ENCODE assay signal across 14 mouse cellular contexts in genomic region chr1:86233808-86234207, GRCm38 (mm10).
A peak's percentile ranks its signal among the peaks of the same experiment; 100 is the strongest.
DNase-seq lines count a peak whose midpoint lies in the region; ATAC-seq and TF ChIP-seq lines count a peak whose summit lies in the region.
"Had no signal": no experiment of that assay in that cellular context is flagged by ENCODE, and none has a peak within 500 bp of the region (broad histone marks: within the 10 kb centered on the region; RNA-seq: fewer than 3 reads in every experiment).

No protein-coding gene starts in this region.

- no peak overlapping the region for H3K9ac ChIP-seq in lung, embryonic 14.5 days
- no peak overlapping the region for H3K9ac ChIP-seq in liver, postnatal 0 days (replicated peaks)
- H3K9ac ChIP-seq in stomach, embryonic 14.5 days (replicated peaks; ENCODE audit: low read depth, low read length) = no peak overlapping the region
- no peak overlapping the region for H3K9ac ChIP-seq in forebrain, embryonic 13.5 days
- H3K9ac ChIP-seq: embryonic facial prominence, embryonic 12.5 days; hindbrain, embryonic 12.5 days; limb, embryonic 15.5 days had no signal

- no peak for TF ChIP-seq CTCF in lung, embryonic 14.5 days (IDR thresholded peaks at IDR 0.05; ENCODE audit: low read depth)
- TF ChIP-seq CTCF in bone marrow, adult 2 months (IDR thresholded peaks at IDR 0.05; ENCODE audit: control insufficient read depth, insufficient read depth, low read length) = no peak
- TF ChIP-seq CTCF in liver, postnatal 0 days (IDR thresholded peaks at IDR 0.05; ENCODE audit: low read depth) = no peak

- H3K36me3 ChIP-seq in lung, embryonic 14.5 days (ENCODE audit: insufficient read depth) = no peaks in the 10 kb centered on the region
- H3K36me3 ChIP-seq in liver, postnatal 0 days (replicated peaks; ENCODE audit: insufficient read depth, low read length) = no peaks in the 10 kb centered on the region
- H3K36me3 ChIP-seq in stomach, embryonic 14.5 days (ENCODE audit: control insufficient read depth, insufficient read depth, low read length) = no peaks in the 10 kb centered on the region
- no peaks in the 10 kb centered on the region for H3K36me3 ChIP-seq in forebrain, embryonic 13.5 days (ENCODE audit: poor library complexity, severe bottlenecking)
- H3K36me3 ChIP-seq: embryonic facial prominence, embryonic 12.5 days; hindbrain, embryonic 12.5 days; limb, embryonic 15.5 days had no signal

- no peaks in the 10 kb centered on the region for H3K4me1 ChIP-seq in lung, embryonic 14.5 days (ENCODE audit: insufficient read depth)
- H3K4me1 ChIP-seq in bone marrow, adult 2 months (ENCODE audit: control insufficient read depth, insufficient read depth, low read length) = peaks cover 9% of the 10 kb centered on the region
- H3K4me1 ChIP-seq in liver, postnatal 0 days (ENCODE audit: insufficient read depth) = peaks cover 9% of the 10 kb centered on the region
- 0 out of 2 replicates have a peak, but pooled peaks cover 4% of the 10 kb centered on the region for H3K4me1 ChIP-seq in stomach, embryonic 14.5 days (ENCODE audit: control insufficient read depth, insufficient read depth, low read length)
- no peaks in the 10 kb centered on the region for H3K4me1 ChIP-seq in forebrain, embryonic 13.5 days

- H3K4me3 ChIP-seq in lung, embryonic 14.5 days (ENCODE audit: low read depth, low read length) = no peak overlapping the region
- H3K4me3 ChIP-seq in bone marrow, adult 2 months (replicated peaks; ENCODE audit: control insufficient read depth, low read depth, low read length) = no peak overlapping the region
- H3K4me3 ChIP-seq in liver, postnatal 0 days (ENCODE audit: low read depth, low read length) = no peak overlapping the region
- H3K4me3 ChIP-seq in stomach, embryonic 14.5 days (ENCODE audit: low read depth, low read length) = no peak overlapping the region
- no peak overlapping the region for H3K4me3 ChIP-seq in forebrain, embryonic 13.5 days
- H3K4me3 ChIP-seq: embryonic facial prominence, embryonic 12.5 days; hindbrain, embryonic 12.5 days; limb, embryonic 15.5 days had no signal

- no peak for TF ChIP-seq EP300 in liver, postnatal 0 days (IDR thresholded peaks at IDR 0.05; ENCODE audit: low read depth)

- WGBS in lung, embryonic 14.5 days = 48% methylated on average over 4 of the region's 4 CpGs
- 10% methylated on average over 4 of the region's 4 CpGs for WGBS in bone marrow, adult 2 months
- WGBS in liver, postnatal 0 days (ENCODE audit: insufficient replicate concordance) = 38% methylated on average over 4 of the region's 4 CpGs
- WGBS in stomach, embryonic 14.5 days = 42% methylated on average over 4 of the region's 4 CpGs
- 90% methylated on average over 4 of the region's 4 CpGs for WGBS in forebrain, embryonic 13.5 days

- H3K4me2 ChIP-seq in lung, embryonic 14.5 days = no peak overlapping the region
- H3K4me2 ChIP-seq in liver, postnatal 0 days (ENCODE audit: low read depth, low read length) = no peak overlapping the region
- no peak overlapping the region for H3K4me2 ChIP-seq in stomach, embryonic 14.5 days (replicated peaks; ENCODE audit: low read depth, low read length)
- H3K4me2 ChIP-seq in forebrain, embryonic 13.5 days = no peak overlapping the region
- H3K4me2 ChIP-seq: embryonic facial prominence, embryonic 12.5 days; hindbrain, embryonic 12.5 days; limb, embryonic 15.5 days had no signal

- ATAC-seq in lung, embryonic 14.5 days (ENCODE audit: insufficient read depth) = no peak
- ATAC-seq in liver, postnatal 0 days = peak; percentile 43; the same call in 1 of the 2 replicates
- ATAC-seq in stomach, embryonic 14.5 days (ENCODE audit: insufficient number of reproducible peaks, insufficient read depth, low FRiP score, low read depth) = no peak
- no peak for ATAC-seq in forebrain, embryonic 13.5 days
- ATAC-seq: midbrain, embryonic 16.5 days had no signal

- H3K27me3 ChIP-seq in lung, embryonic 14.5 days (ENCODE audit: insufficient read depth, low read length) = no peaks in the 10 kb centered on the region
- no peaks in the 10 kb centered on the region for H3K27me3 ChIP-seq in liver, postnatal 0 days (ENCODE audit: insufficient read depth, low read length)
- no peaks in the 10 kb centered on the region for H3K27me3 ChIP-seq in stomach, embryonic 14.5 days (ENCODE audit: control insufficient read depth, insufficient read depth, low read length)
- H3K27me3 ChIP-seq in forebrain, embryonic 13.5 days = no peaks in the 10 kb centered on the region
- H3K27me3 ChIP-seq: embryonic facial prominence, embryonic 12.5 days; hindbrain, embryonic 12.5 days; limb, embryonic 15.5 days had no signal

- no peak overlapping the region; the same call in 1 of the 2 replicates for H3K27ac ChIP-seq in lung, embryonic 14.5 days (ENCODE audit: low read depth)
- peak overlapping the region; percentile 17; the same call in 1 of the 2 replicates for H3K27ac ChIP-seq in bone marrow, adult 2 months (ENCODE audit: control insufficient read depth, insufficient read depth, low read depth, low read length, poor library complexity)
- peak overlapping the region; percentile 40 for H3K27ac ChIP-seq in liver, postnatal 0 days (ENCODE audit: low read depth)
- H3K27ac ChIP-seq in stomach, embryonic 14.5 days (ENCODE audit: low read length) = peak overlapping the region; percentile 44; the same call in 1 of the 2 replicates
- H3K27ac ChIP-seq in forebrain, embryonic 13.5 days = no peak overlapping the region
- H3K27ac ChIP-seq: embryonic facial prominence, embryonic 12.5 days; hindbrain, embryonic 12.5 days; limb, embryonic 15.5 days had no signal

- no peaks in the 10 kb centered on the region for H3K9me3 ChIP-seq in lung, embryonic 14.5 days (ENCODE audit: low read depth, low read length)
- no peaks in the 10 kb centered on the region for H3K9me3 ChIP-seq in liver, postnatal 0 days (ENCODE audit: low read length)
- H3K9me3 ChIP-seq in stomach, embryonic 14.5 days (ENCODE audit: control insufficient read depth, low read depth, low read length) = no peaks in the 10 kb centered on the region
- H3K9me3 ChIP-seq in forebrain, embryonic 13.5 days (replicated peaks) = no peaks in the 10 kb centered on the region
- H3K9me3 ChIP-seq: embryonic facial prominence, embryonic 12.5 days; hindbrain, embryonic 12.5 days; limb, embryonic 15.5 days had no signal

- peak; percentile 15 for DNase-seq in lung, embryonic 14.5 days
- no peak for DNase-seq in lung, postnatal 14 days
- DNase-seq in liver, postnatal 0 days = peak; percentile 30
- no peak for DNase-seq in embryo, embryonic 10 days (ENCODE audit: low spot score)
- DNase-seq: cerebellum, adult 11 months; kidney, adult 18-20 months; thymus, postnatal 36 days had no signal

- TF ChIP-seq POLR2A in bone marrow, adult 2 months (IDR thresholded peaks at IDR 0.05; ENCODE audit: borderline replicate concordance, control insufficient read depth, low read depth, low read length) = no peak

Comparison
In these comparisons a context has a peak if more than half of its experiments do, and no peak if none do; other contexts are left out.
1. DNase-seq: peak in lung, embryonic 14.5 days (single experiment) and liver, postnatal 0 days (single experiment); none in lung, postnatal 14 days (single experiment) and embryo, embryonic 10 days (single experiment).
2. H3K27ac ChIP-seq: peak in bone marrow, adult 2 months (single experiment), liver, postnatal 0 days (single experiment) and stomach, embryonic 14.5 days (single experiment); none in lung, embryonic 14.5 days (single experiment) and forebrain, embryonic 13.5 days (single experiment).